Mouse (Mus musculus) embryonic fibroblast, embryonic 13.5 days (primary cell): ENCODE results near the gene Aldob.

Experiments
- CTCF ChIP-seq: IDR thresholded peaks from 2 replicates; pipeline ENCODE4 v1.5.1; 2011; ENCODE audit warnings: mild to moderate bottlenecking, control low read depth, low read length, moderate library complexity, borderline replicate concordance; ENCODE audit not compliant: insufficient read depth
- POLR2A ChIP-seq: IDR thresholded peaks from 2 replicates; pipeline ENCODE4 v1.6.1; 2011; ENCODE audit warnings: low read depth, mild to moderate bottlenecking, control low read depth, low read length, moderate library complexity

GRCm38 (mm10) chr4:49535036-49535435 lies 14.3 kb downstream of the Aldob start:
- no peak for TF ChIP-seq CTCF
- no peak for TF ChIP-seq POLR2A
